Mouse (Mus musculus) MEL (cell line): Measurements from ENCODE around the gene Piezo1. TPM values are rescaled to one million over a fixed set of nuclear protein-coding genes. Genes with fewer than 3 reads are reported as not detected.

Experiments
- DNase-seq: peaks from one replicate; pipeline ENCODE4 v3.0.0; 2011; ENCODE audit warnings: low read depth, low spot score
- H3K27ac ChIP-seq: 2 replicates; pipeline ENCODE4 v1.5.1; 2012; ENCODE audit warnings: low read depth, mild to moderate bottlenecking, control low read depth, low read length, moderate library complexity; ENCODE audit not compliant: control insufficient read depth
- H3K27me3 ChIP-seq, 2 experiments: fragments of 150-350 bp in 1 of 2; sonication (generic) in 1 of 2; 2 replicates each; pipeline ENCODE4 v1.6.1; 2012; ENCODE audit warnings: low read length in 2 of 2, mild to moderate bottlenecking in 2 of 2, improper control_type of control experiment in 1 of 2, moderate library complexity in 1 of 2; ENCODE audit not compliant: insufficient read depth in 2 of 2, control insufficient read depth in 1 of 2
- H3K36me3 ChIP-seq, 2 experiments: 2 replicates each; pipeline ENCODE4 v1.6.1; 2012 to 2014; ENCODE audit warnings: low read length in 2 of 2, improper control_type of control experiment in 1 of 2, inconsistent platforms in 1 of 2, mild to moderate bottlenecking in 1 of 2; ENCODE audit not compliant: insufficient read depth in 2 of 2, control insufficient read depth in 1 of 2
- H3K4me1 ChIP-seq, 2 experiments: fragments of 150-350 bp in 1 of 2; sonication (generic) in 1 of 2; 2 replicates each; pipeline ENCODE4 v1.6.1; 2012; ENCODE audit warnings: low read length in 2 of 2, improper control_type of control experiment in 1 of 2, mild to moderate bottlenecking in 1 of 2; ENCODE audit not compliant: insufficient read depth in 2 of 2, control insufficient read depth in 1 of 2
- H3K4me3 ChIP-seq, 2 experiments: fragments of 150-350 bp in 1 of 2; sonication (generic) in 1 of 2; 2 replicates each; pipeline ENCODE4 v1.5.1; 2012; ENCODE audit warnings: low read depth in 2 of 2, low read length in 2 of 2, mild to moderate bottlenecking in 2 of 2, moderate library complexity in 2 of 2, control low read depth in 1 of 2, improper control_type of control experiment in 1 of 2; ENCODE audit not compliant: control insufficient read depth in 1 of 2, insufficient read depth in 1 of 2
- H3K79me2 ChIP-seq: 2 replicates; pipeline ENCODE4 v1.6.1; 2012; ENCODE audit warnings: mild to moderate bottlenecking, low read length, moderate library complexity; ENCODE audit not compliant: control insufficient read depth, poor library complexity, insufficient read depth
- H3K9ac ChIP-seq: 2 replicates; pipeline ENCODE4 v1.6.1; 2012; ENCODE audit warnings: low read depth, mild to moderate bottlenecking, control low read depth, low read length, moderate library complexity; ENCODE audit not compliant: control insufficient read depth, poor library complexity, severe bottlenecking
- H3K9me3 ChIP-seq: fragments of 150-350 bp; sonication (generic); replicated peaks from 2 replicates; pipeline ENCODE4 v1.6.1; 2012; ENCODE audit warnings: mild to moderate bottlenecking, low read length, improper control_type of control experiment, moderate library complexity; ENCODE audit not compliant: insufficient read depth
- BHLHE40 ChIP-seq: IDR thresholded peaks from 2 replicates; pipeline ENCODE4 v1.6.1; 2012; ENCODE audit warnings: low read depth, mild to moderate bottlenecking, inconsistent platforms, low read length, improper control_type of control experiment, borderline replicate concordance
- CTCF ChIP-seq, 3 experiments: IDR thresholded peaks in 2 of 3; conservative IDR thresholded peaks in 1 of 3; 2 replicates each; pipeline ENCODE4 v1.5.1; 2011 to 2012; ENCODE audit warnings: low read length in 3 of 3, low read depth in 2 of 3, mild to moderate bottlenecking in 2 of 3, improper control_type of control experiment in 1 of 3, inconsistent platforms in 1 of 3, mixed read lengths in 1 of 3, moderate library complexity in 1 of 3; ENCODE audit not compliant: control insufficient read depth in 1 of 3, insufficient read depth in 1 of 3, poor library complexity in 1 of 3, severe bottlenecking in 1 of 3
- E2F4 ChIP-seq: IDR thresholded peaks from 2 replicates; pipeline ENCODE4 v1.6.1; 2011; ENCODE audit warnings: low read depth, low read length, improper control_type of control experiment, borderline replicate concordance
- ETS1 ChIP-seq: IDR thresholded peaks from 2 replicates; pipeline ENCODE4 v1.6.1; 2012; ENCODE audit warnings: low read depth, mild to moderate bottlenecking, inconsistent platforms, low read length, improper control_type of control experiment, moderate library complexity
- GABPA ChIP-seq: IDR thresholded peaks from 2 replicates; pipeline ENCODE4 v1.6.1; 2012; ENCODE audit warnings: low read depth, mild to moderate bottlenecking, inconsistent platforms, low read length, improper control_type of control experiment, moderate library complexity
- GATA1 ChIP-seq: IDR thresholded peaks from 2 replicates; pipeline ENCODE4 v1.6.1; 2011; ENCODE audit warnings: low read depth, low read length, improper control_type of control experiment
- JUND ChIP-seq: IDR thresholded peaks from 2 replicates; pipeline ENCODE4 v1.6.1; 2011; ENCODE audit warnings: low read depth, mild to moderate bottlenecking, improper control_type of control experiment, low read length
- KAT2A ChIP-seq: conservative IDR thresholded peaks from 2 replicates; pipeline ENCODE4 v1.6.1; 2012; ENCODE audit warnings: low read depth, low read length, improper control_type of control experiment, inconsistent platforms
- MAFK ChIP-seq: IDR thresholded peaks from 2 replicates; pipeline ENCODE4 v1.6.1; 2011; ENCODE audit warnings: low read depth, mild to moderate bottlenecking, low read length, improper control_type of control experiment, borderline replicate concordance
- MAX ChIP-seq: IDR thresholded peaks from 2 replicates; pipeline ENCODE4 v1.6.1; 2011; ENCODE audit warnings: low read length, improper control_type of control experiment
- MAZ ChIP-seq: IDR thresholded peaks from 2 replicates; pipeline ENCODE4 v1.6.1; 2012; ENCODE audit warnings: low read depth, mild to moderate bottlenecking, inconsistent platforms, low read length, improper control_type of control experiment
- MXI1 ChIP-seq: IDR thresholded peaks from 2 replicates; pipeline ENCODE4 v1.6.1; 2011; ENCODE audit warnings: mild to moderate bottlenecking, low read depth, low read length, improper control_type of control experiment
- MYC ChIP-seq: IDR thresholded peaks from 2 replicates; pipeline ENCODE4 v1.6.1; 2011; ENCODE audit warnings: low read depth, mild to moderate bottlenecking, low read length, improper control_type of control experiment, moderate library complexity
- NRF1 ChIP-seq: IDR thresholded peaks from 2 replicates; pipeline ENCODE4 v1.6.1; 2014; ENCODE audit warnings: low read depth, mild to moderate bottlenecking, inconsistent platforms, low read length, improper control_type of control experiment, moderate library complexity; ENCODE audit not compliant: poor library complexity, insufficient read depth, severe bottlenecking
- POLR2A ChIP-seq, 2 experiments: IDR thresholded peaks; 2 replicates each; pipeline ENCODE4 v1.6.1; 2011 to 2012; ENCODE audit warnings: low read length in 2 of 2, mild to moderate bottlenecking in 2 of 2, control low read depth in 1 of 2, improper control_type of control experiment in 1 of 2, low read depth in 1 of 2, moderate library complexity in 1 of 2; ENCODE audit not compliant: control insufficient read depth in 1 of 2, insufficient read depth in 1 of 2, poor library complexity in 1 of 2
- SIN3A ChIP-seq: IDR thresholded peaks from 2 replicates; pipeline ENCODE4 v1.6.1; 2012; ENCODE audit warnings: low read length, improper control_type of control experiment, inconsistent platforms
- SMC3 ChIP-seq: IDR thresholded peaks from 2 replicates; pipeline ENCODE4 v1.6.1; 2011; ENCODE audit warnings: low read depth, low read length, improper control_type of control experiment
- UBTF ChIP-seq: IDR thresholded peaks from 2 replicates; pipeline ENCODE4 v1.6.1; 2012; ENCODE audit warnings: low read depth, mild to moderate bottlenecking, inconsistent platforms, low read length, improper control_type of control experiment, moderate library complexity, borderline replicate concordance; ENCODE audit not compliant: insufficient read depth
- USF1 ChIP-seq: IDR thresholded peaks from 2 replicates; pipeline ENCODE4 v1.6.1; 2014; ENCODE audit warnings: low read depth, mild to moderate bottlenecking, inconsistent platforms, low read length, improper control_type of control experiment, moderate library complexity
- USF2 ChIP-seq, 2 experiments: IDR thresholded peaks; 2 replicates each; pipeline ENCODE4 v1.6.1; 2011 to 2012; ENCODE audit warnings: improper control_type of control experiment in 2 of 2, low read length in 2 of 2, borderline replicate concordance in 1 of 2, inconsistent platforms in 1 of 2, low read depth in 1 of 2, mild to moderate bottlenecking in 1 of 2; ENCODE audit not compliant: insufficient read depth in 1 of 2
- ZNF384 ChIP-seq: IDR thresholded peaks from 2 replicates; pipeline ENCODE4 v1.6.1; 2012; ENCODE audit warnings: low read depth, mild to moderate bottlenecking, inconsistent platforms, low read length, improper control_type of control experiment
- polyA plus RNA-seq, 2 experiments: library from polyadenylated mRNA; stranded (reverse) in 1 of 2; unstranded in 1 of 2; fragments of >175 nt in 1 of 2; fragments of >200 nt in 1 of 2; gene quantifications; 2 replicates each; pipeline versions ENCODE4 v1.2.1 to v1.2.4; 2012; ENCODE audit warnings: low replicate concordance in 2 of 2, low read depth in 1 of 2; ENCODE audit not compliant: insufficient read length in 2 of 2, insufficient read depth in 1 of 2, missing spikeins in 1 of 2
- total RNA-seq: library from RNA; depleted of rRNA; stranded (reverse); fragments of 300-350 nt; gene quantifications from 2 replicates; pipeline ENCODE4 v1.2.3, GENCODE M21; 2012

Piezo1 gene
- total and polyA plus RNA-seq, 3 experiments, result 35.1 to 223 (median 144) TPM

DNA sequence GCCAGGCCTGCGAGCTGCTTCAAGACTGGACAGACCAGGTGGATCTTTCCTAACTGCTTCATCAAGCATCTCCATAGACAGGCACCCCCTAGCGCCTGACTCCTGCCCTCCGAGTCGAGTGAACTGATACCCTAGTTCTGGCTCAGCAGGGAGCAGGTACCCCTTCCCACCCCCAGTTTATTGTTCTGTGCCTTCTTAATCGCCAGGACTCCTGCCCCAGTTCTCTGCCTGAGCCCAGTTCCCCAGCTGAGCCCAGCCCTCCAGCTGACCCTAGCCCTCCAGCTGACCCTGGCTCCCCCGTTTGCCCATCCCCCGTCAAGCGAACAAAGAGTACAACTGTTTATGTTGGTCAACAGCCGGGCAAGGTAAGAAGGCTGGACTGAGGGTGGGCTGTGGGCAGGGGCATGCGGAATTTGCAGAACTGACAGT, 17.8 kb upstream of the Piezo1 start:
- H3K9me3 ChIP-seq, result no peaks in the 10 kb centered on the region
- peak overlapping the region; percentile 88; the same call in 1 of the 2 replicates for H3K27ac ChIP-seq
- TF ChIP-seq CTCF (IDR thresholded peaks at IDR 0.05 in 2 of 3, conservative IDR thresholded peaks at IDR 0.05 in 1 of 3; ENCODE audit: control insufficient read depth in 1 of 3, insufficient read depth in 1 of 3, low read depth in 2 of 3, low read length in 3 of 3, poor library complexity in 1 of 3, severe bottlenecking in 1 of 3) (peak in 2 of 3 experiments; percentile 9 to 23; a peak in 3 of 6 replicates), MYC (no peak)
- peaks cover 23% of the 10 kb centered on the region for H3K79me2 ChIP-seq
- H3K4me3 ChIP-seq, result peak overlapping the region; percentile 62 to 90
- H3K27me3 ChIP-seq, result no peaks in the 10 kb centered on the region
- H3K36me3 ChIP-seq, result peaks cover 0 to 8% of the 10 kb centered on the region in 2 experiments; a peak in 2 of 4 replicates
- peaks cover 0 to 15% of the 10 kb centered on the region in 2 experiments; a peak in 2 of 4 replicates for H3K4me1 ChIP-seq
- peak; percentile 42 for DNase-seq
- H3K9ac ChIP-seq, result peak overlapping the region; percentile 99

DNA sequence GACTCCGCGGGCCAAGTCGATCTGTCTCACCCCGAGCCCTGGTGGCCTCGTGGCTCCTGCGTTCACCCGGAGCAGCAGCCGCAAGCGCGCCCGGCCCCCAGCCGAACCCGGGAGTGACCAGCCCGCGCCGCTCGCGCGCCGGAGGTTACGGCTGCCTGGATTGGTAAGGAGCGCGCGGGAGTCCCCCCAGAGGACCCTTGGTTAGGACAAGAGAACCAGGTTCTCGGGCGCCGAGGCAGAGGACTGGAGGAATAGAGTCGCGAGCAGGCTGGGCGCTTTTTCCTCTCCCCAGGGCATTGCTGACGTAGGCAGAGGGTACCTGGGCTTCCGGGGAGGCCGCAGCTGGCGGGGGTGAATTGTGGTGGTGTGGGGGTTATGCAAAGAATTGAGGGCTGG, 17.0 kb upstream of the Piezo1 start:
- Histone ChIP-seq H3K27ac (peak overlapping the region; percentile 88), H3K4me3 (peak overlapping the region; percentile 62 to 90), H3K9me3 (no peaks in the 10 kb centered on the region), H3K36me3 (peaks cover 0 to 7% of the 10 kb centered on the region in 2 experiments; a peak in 2 of 4 replicates), H3K4me1 (peaks cover 0 to 15% of the 10 kb centered on the region in 2 experiments; a peak in 2 of 4 replicates), H3K9ac (peak overlapping the region; percentile 99), H3K79me2 (peaks cover 23% of the 10 kb centered on the region), H3K27me3 (no peaks in the 10 kb centered on the region)
- TF ChIP-seq MAFK (no peak), GABPA (no peak), POLR2A (IDR thresholded peaks at IDR 0.05; ENCODE audit: control insufficient read depth in 1 of 2, insufficient read depth in 1 of 2, low read depth in 1 of 2, low read length in 2 of 2, poor library complexity in 1 of 2) (peak in 1 of 2 experiments; percentile 33; a peak in 1 of 4 replicates), MXI1 (no peak), USF1 (no peak)
- DNase-seq, result peak; percentile 37

DNA sequence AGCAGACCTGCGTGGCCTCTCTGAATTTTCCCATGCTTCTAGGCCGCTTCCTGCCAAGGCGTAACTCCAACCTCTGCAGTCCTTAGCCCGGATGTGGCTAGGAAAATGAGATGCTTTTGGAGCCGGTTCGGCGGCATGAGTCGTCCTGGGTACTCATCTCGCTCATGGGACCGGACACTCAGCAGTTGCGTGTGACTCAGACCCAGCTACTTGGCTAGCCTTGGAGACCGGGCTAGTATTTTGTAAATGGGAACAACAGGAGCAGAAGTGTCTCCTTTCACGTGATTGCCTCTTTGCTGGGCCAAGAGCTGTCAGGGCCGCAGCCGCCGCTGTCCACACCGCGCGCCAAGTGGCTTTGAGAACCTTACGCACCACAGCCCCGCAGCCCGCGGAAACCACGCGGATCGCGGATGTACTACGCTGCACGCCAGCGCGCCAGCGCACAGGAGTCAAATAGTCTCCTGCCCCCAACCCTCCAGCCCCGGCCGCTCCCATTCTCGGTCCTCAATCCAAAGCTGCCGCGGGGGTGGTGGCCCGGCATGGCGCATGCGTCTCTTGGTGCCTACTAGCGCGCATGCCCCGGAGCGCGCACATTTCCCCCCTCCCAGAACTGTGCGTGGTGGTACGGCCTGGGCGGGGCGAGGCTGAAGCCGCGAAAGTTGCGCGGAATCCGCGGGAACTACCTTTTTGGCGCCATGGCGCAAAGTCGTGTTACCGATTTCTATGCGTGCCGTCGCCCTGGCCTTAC, 16.4 kb upstream of the Piezo1 start, which contains the start of gene Cdt1:
TSS of gene Cdt1 (plus strand) at position 655 of the 748 bp plus-strand sequence.
- H3K79me2 ChIP-seq, result peaks cover 23% of the 10 kb centered on the region
- H3K9ac ChIP-seq, result peak within 1 kb of the TSS; percentile 99
- H3K4me1 ChIP-seq, result peaks cover 0 to 15% of the 10 kb centered on the region in 2 experiments; a peak in 2 of 4 replicates
- DNase-seq, result peak; percentile 93
- H3K27ac ChIP-seq, result peak within 1 kb of the TSS; percentile 88
- no peaks in the 10 kb centered on the region for H3K27me3 ChIP-seq
- H3K9me3 ChIP-seq, result no peaks in the 10 kb centered on the region
- peaks cover 0 to 7% of the 10 kb centered on the region in 2 experiments; a peak in 2 of 4 replicates for H3K36me3 ChIP-seq
- peak within 1 kb of the TSS; percentile 67 to 90 for H3K4me3 ChIP-seq
- peak; percentile 50; the same call in 1 of the 2 replicates for TF ChIP-seq KAT2A
- TF ChIP-seq ZNF384, result no peak
- peak; percentile 98 for TF ChIP-seq E2F4
- peak; percentile 46 for TF ChIP-seq MXI1
- TF ChIP-seq GABPA, result no peak
- 0 out of 2 replicates have a peak, but pooled peaks have one; percentile 24 for TF ChIP-seq USF1
- TF ChIP-seq MAX, result 0 out of 2 replicates have a peak, but pooled peaks have one; percentile 20
- no peak for TF ChIP-seq SMC3
- no peak for TF ChIP-seq ETS1
- no peak for TF ChIP-seq MAFK
- no peak for TF ChIP-seq UBTF
- TF ChIP-seq GATA1, result no peak
- peak; percentile 72 for TF ChIP-seq SIN3A
- TF ChIP-seq USF2 (IDR thresholded peaks at IDR 0.05; ENCODE audit: borderline replicate concordance in 1 of 2, insufficient read depth in 1 of 2, low read depth in 1 of 2, low read length in 2 of 2), result no peak
- TF ChIP-seq BHLHE40, result peak; percentile 43; the same call in 1 of the 2 replicates
- TF ChIP-seq MYC, result peak; percentile 34
- TF ChIP-seq MAZ, result no peak
- no peak for TF ChIP-seq CTCF (IDR thresholded peaks at IDR 0.05 in 2 of 3, conservative IDR thresholded peaks at IDR 0.05 in 1 of 3; ENCODE audit: control insufficient read depth in 1 of 3, insufficient read depth in 1 of 3, low read depth in 2 of 3, low read length in 3 of 3, poor library complexity in 1 of 3, severe bottlenecking in 1 of 3)
- TF ChIP-seq NRF1, result peak; percentile 97
- no peak for TF ChIP-seq JUND
